Mouse (Mus musculus) stomach, embryonic 16.5 days (tissue): Measurements from ENCODE around the gene Fyb2. TPM values are rescaled to one million over a fixed set of nuclear protein-coding genes. Genes with fewer than 3 reads are reported as not detected.
A peak's percentile ranks its signal among the peaks of the same experiment; 100 is the strongest.

Experiments
- ATAC-seq: fragments of 200-750 bp; cut with Nextera tagmentation; 2 replicates; pipeline ENCODE4 v1.8.0; 2017; ENCODE audit warnings: moderate number of reproducible peaks, moderate TSS enrichment; ENCODE audit not compliant: insufficient read depth, low FRiP score
- H3K27ac ChIP-seq: fragments of 300-500 bp; sonication (generic); 2 replicates; pipeline ENCODE4 v1.5.1; 2014; ENCODE audit warnings: low read length
- H3K27me3 ChIP-seq: fragments of 300-500 bp; sonication (generic); 2 replicates; pipeline ENCODE4 v1.6.1; 2014; ENCODE audit warnings: low read length, control low read depth, mixed read lengths; ENCODE audit not compliant: control insufficient read depth, insufficient read depth
- H3K36me3 ChIP-seq: fragments of 300-500 bp; sonication (generic); 2 replicates; pipeline ENCODE4 v1.6.1; 2014; ENCODE audit warnings: low read length; ENCODE audit not compliant: control insufficient read depth, insufficient read depth
- H3K4me1 ChIP-seq: fragments of 300-500 bp; sonication (generic); 2 replicates; pipeline ENCODE4 v1.6.1; 2014; ENCODE audit warnings: low read length, control low read depth, mixed read lengths; ENCODE audit not compliant: control insufficient read depth, insufficient read depth
- H3K4me2 ChIP-seq: fragments of 300-500 bp; sonication (generic); 2 replicates; pipeline ENCODE4 v1.6.1; 2014; ENCODE audit warnings: low read depth, low read length, mixed read lengths
- H3K4me3 ChIP-seq: fragments of 300-500 bp; sonication (generic); replicated peaks from 2 replicates; pipeline ENCODE4 v1.5.1; 2014; ENCODE audit warnings: mild to moderate bottlenecking, low read length
- H3K9ac ChIP-seq: fragments of 300-500 bp; sonication (generic); 2 replicates; pipeline ENCODE4 v1.6.1; 2014; ENCODE audit warnings: low read length
- H3K9me3 ChIP-seq: fragments of 300-500 bp; sonication (generic); replicated peaks from 2 replicates; pipeline ENCODE4 v1.6.1; 2016; ENCODE audit warnings: low read length, control low read depth; ENCODE audit not compliant: control insufficient read depth
- WGBS: fragments of 180-500 bp; shearing (Covaris S2); extraction: QIAGEN DNeasy Blood & Tissue Kit; methylation state at CpG from one replicate; pipeline ENCODE4 v1.1.7; 2014; 5-methylcytosine and 5-hydroxymethylcytosine counted together
- polyA plus RNA-seq: library from polyadenylated mRNA; unstranded; fragments of >200 nt; fragmentation: Nextera tagmentation; extraction: Ambion mirVana; gene quantifications from 2 replicates; pipeline ENCODE4 v1.2.1, GENCODE M21; 2015

Fyb2 gene
- 0.09 TPM in 1 of 2 replicates, not detected in the other for polyA plus RNA-seq

- H3K4me1 ChIP-seq, result no peaks in the 10 kb centered on the region; the same call in 1 of the 2 replicates
- H3K4me3 ChIP-seq, result peak within 1 kb of the TSS; percentile 33
- H3K36me3 ChIP-seq, result no peaks in the 10 kb centered on the region
- 18% methylated on average over 23 of the region's 23 CpGs for WGBS
- H3K27ac ChIP-seq, result no peak within 1 kb of the TSS
- H3K9me3 ChIP-seq, result no peaks in the 10 kb centered on the region
- peak within 1 kb of the TSS; percentile 50 for H3K4me2 ChIP-seq
- peak within 1 kb of the TSS; percentile 39; the same call in 1 of the 2 replicates for H3K9ac ChIP-seq
- peaks cover 8% of the 10 kb centered on the region for H3K27me3 ChIP-seq
- ATAC-seq, result peak; percentile 40; the same call in 1 of the 2 replicates
Measured at GRCm38 (mm10) chr4:104913291-104914129, at the start of gene Fyb2. Gene Fyb2 (plus strand): TSS chr4:104913456.

GRCm38 (mm10) chr4:104864397-104864796, 48.9 kb upstream of the Fyb2 start:
- no peak for ATAC-seq
- Histone ChIP-seq H3K4me2 (no peak overlapping the region), H3K9ac (no peak overlapping the region), H3K9me3 (no peaks in the 10 kb centered on the region), H3K4me1 (no peaks in the 10 kb centered on the region), H3K27ac (no peak overlapping the region), H3K36me3 (no peaks in the 10 kb centered on the region), H3K27me3 (no peaks in the 10 kb centered on the region), H3K4me3 (no peak overlapping the region)
- 79% methylated on average over 1 of the region's 1 CpGs for WGBS

GRCm38 (mm10) chr4:104869581-104869980, 43.7 kb upstream of the Fyb2 start:
- ATAC-seq, result no peak
- no peak overlapping the region for H3K4me2 ChIP-seq
- no peak overlapping the region for H3K4me3 ChIP-seq
- H3K27me3 ChIP-seq, result no peaks in the 10 kb centered on the region
- H3K4me1 ChIP-seq, result no peaks in the 10 kb centered on the region
- H3K36me3 ChIP-seq, result no peaks in the 10 kb centered on the region
- no peaks in the 10 kb centered on the region for H3K9me3 ChIP-seq
- no peak overlapping the region for H3K27ac ChIP-seq
- H3K9ac ChIP-seq, result no peak overlapping the region

DNA sequence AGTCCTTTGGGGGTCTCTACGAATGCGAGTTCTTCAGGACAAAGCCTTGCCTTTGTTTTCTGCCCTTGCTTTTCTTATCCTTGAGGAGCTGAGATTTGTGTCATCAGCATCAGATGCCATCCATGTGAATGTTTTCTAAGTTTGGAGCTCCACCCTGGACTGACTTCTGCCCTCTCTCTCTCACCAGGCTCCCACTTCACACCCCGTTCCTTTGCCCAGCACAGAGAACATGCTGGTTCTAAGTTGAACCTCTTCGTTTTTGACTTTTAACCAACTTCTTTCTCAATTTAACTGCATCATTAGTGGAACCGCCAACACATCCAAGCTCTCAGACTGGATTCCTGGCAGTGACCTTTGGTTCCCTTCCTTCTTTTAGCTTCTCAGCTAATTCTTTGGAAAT, 43.1 kb upstream of the Fyb2 start:
- Histone ChIP-seq H3K9me3 (no peaks in the 10 kb centered on the region), H3K4me2 (no peak overlapping the region), H3K4me1 (no peaks in the 10 kb centered on the region), H3K27me3 (no peaks in the 10 kb centered on the region), H3K27ac (no peak overlapping the region), H3K4me3 (no peak overlapping the region), H3K36me3 (no peaks in the 10 kb centered on the region), H3K9ac (no peak overlapping the region)
- ATAC-seq, result no peak
- WGBS, result 87% methylated on average over 5 of the region's 5 CpGs

DNA sequence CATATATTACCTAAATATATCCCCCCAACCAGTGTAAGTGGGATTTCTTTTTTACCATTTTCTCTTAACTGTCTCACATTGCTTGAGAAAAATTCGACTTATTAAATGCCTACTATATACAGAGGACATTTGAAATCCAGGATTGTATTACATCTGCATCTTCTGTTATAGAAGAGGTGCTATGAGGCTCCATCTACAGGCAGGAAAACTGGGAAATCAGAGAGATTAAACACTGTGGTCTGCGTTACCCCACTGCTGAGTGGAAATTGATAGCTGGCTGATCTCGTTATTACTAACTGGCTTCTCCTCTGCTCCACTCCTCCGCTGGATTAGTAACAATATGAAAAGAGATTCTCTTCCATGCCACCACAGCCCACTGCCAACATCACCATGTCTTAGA, 37.4 kb upstream of the Fyb2 start:
- Histone ChIP-seq H3K4me2 (no peak overlapping the region), H3K4me1 (no peaks in the 10 kb centered on the region), H3K9ac (no peak overlapping the region), H3K36me3 (no peaks in the 10 kb centered on the region), H3K4me3 (no peak overlapping the region), H3K9me3 (no peaks in the 10 kb centered on the region), H3K27me3 (no peaks in the 10 kb centered on the region), H3K27ac (no peak overlapping the region)
- WGBS, result 63% methylated on average over 4 of the region's 4 CpGs
- no peak for ATAC-seq

DNA sequence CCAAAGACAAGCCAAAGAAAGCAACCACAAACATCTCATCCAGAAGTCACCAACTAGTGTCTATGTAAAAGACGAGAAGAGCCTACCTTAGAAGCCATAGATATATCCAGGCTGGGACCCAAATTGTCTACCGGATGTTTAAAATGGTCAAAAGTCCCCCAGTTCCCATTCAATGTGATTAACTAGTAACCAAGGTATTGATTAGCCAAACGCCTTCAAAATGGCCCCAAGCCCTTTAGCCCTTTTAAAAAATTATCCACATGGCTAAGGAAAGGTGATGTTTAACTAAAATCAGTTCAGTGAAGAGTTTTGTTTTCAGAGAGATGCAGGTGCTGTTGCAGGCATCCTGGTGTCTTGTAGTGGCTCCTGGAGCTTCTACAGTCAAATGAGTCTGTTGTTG, 36.9 kb upstream of the Fyb2 start, which contains the start of gene C8a:
C8a (minus strand) TSS at position 76 of the 400 bp plus-strand sequence.
- Histone ChIP-seq H3K4me2 (no peak within 1 kb of the TSS), H3K9ac (no peak within 1 kb of the TSS), H3K36me3 (no peaks in the 10 kb centered on the region), H3K9me3 (no peaks in the 10 kb centered on the region), H3K27me3 (no peaks in the 10 kb centered on the region), H3K27ac (no peak within 1 kb of the TSS), H3K4me3 (no peak within 1 kb of the TSS), H3K4me1 (no peaks in the 10 kb centered on the region)
- 66% methylated on average over 3 of the region's 3 CpGs for WGBS
- no peak for ATAC-seq

GRCm38 (mm10) chr4:104887486-104887885, 25.8 kb upstream of the Fyb2 start:
- no peak overlapping the region for H3K4me2 ChIP-seq
- H3K9me3 ChIP-seq, result no peaks in the 10 kb centered on the region
- H3K4me1 ChIP-seq, result no peaks in the 10 kb centered on the region
- no peak overlapping the region for H3K27ac ChIP-seq
- ATAC-seq, result no peak
- H3K27me3 ChIP-seq, result no peaks in the 10 kb centered on the region
- 78% methylated on average over 9 of the region's 9 CpGs for WGBS
- H3K4me3 ChIP-seq, result no peak overlapping the region
- H3K36me3 ChIP-seq, result no peaks in the 10 kb centered on the region
- H3K9ac ChIP-seq, result no peak overlapping the region

- H3K9me3 ChIP-seq, result no peaks in the 10 kb centered on the region
- H3K4me3 ChIP-seq, result no peak overlapping the region
- no peaks in the 10 kb centered on the region for H3K27me3 ChIP-seq
- WGBS, result 76% methylated on average over 9 of the region's 9 CpGs
- H3K9ac ChIP-seq, result no peak overlapping the region
- no peak overlapping the region for H3K4me2 ChIP-seq
- no peaks in the 10 kb centered on the region for H3K36me3 ChIP-seq
- H3K4me1 ChIP-seq, result no peaks in the 10 kb centered on the region
- H3K27ac ChIP-seq, result no peak overlapping the region
- ATAC-seq, result no peak
Measured at GRCm38 (mm10) chr4:104888499-104889262, 24.6 kb upstream of the Fyb2 start.

DNA sequence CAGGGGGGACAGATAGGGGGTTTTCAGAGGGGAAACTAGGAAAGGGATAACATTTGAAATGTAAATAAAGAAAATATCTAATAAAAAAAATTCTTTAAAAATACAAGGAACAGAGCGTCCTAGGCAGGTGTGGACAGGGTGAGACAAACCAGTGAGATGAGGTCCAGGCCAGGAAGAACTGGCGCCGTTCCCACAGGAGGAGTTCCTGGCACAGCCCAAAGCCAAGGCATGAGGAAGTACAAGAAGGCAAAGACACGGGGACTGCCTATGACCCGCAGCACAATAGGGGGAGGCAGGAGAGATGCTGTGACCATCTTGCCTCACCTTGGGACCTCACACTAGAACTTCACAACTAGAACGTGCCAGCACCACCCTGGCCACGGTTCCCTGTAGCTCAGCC, 21.5 kb upstream of the Fyb2 start:
- no peaks in the 10 kb centered on the region for H3K36me3 ChIP-seq
- H3K27me3 ChIP-seq, result no peaks in the 10 kb centered on the region
- no peak overlapping the region for H3K27ac ChIP-seq
- peak; percentile 37; the same call in 1 of the 2 replicates for ATAC-seq
- no peaks in the 10 kb centered on the region for H3K9me3 ChIP-seq
- no peak overlapping the region for H3K4me3 ChIP-seq
- no peaks in the 10 kb centered on the region for H3K4me1 ChIP-seq
- no peak overlapping the region for H3K4me2 ChIP-seq
- H3K9ac ChIP-seq, result no peak overlapping the region
- WGBS, result 76% methylated on average over 7 of the region's 7 CpGs
